Mouse (Mus musculus) c-Kit-positive CD71-positive TER-119-negative erythroid progenitor cells, embryonic 14.5 days (primary cell): ENCODE measurements around the gene Ethe1.
"Not testable (repeated sequence)": the region's sequence is repeated elsewhere in the genome, so short reads cannot be mapped to it uniquely, and the experiment has no call there.

ENCODE experiments used
- DNase-seq: peaks from one replicate; pipeline ENCODE4 v3.0.0-alpha.2; 2013; ENCODE audit warnings: low read depth

Ethe1 gene

DNA sequence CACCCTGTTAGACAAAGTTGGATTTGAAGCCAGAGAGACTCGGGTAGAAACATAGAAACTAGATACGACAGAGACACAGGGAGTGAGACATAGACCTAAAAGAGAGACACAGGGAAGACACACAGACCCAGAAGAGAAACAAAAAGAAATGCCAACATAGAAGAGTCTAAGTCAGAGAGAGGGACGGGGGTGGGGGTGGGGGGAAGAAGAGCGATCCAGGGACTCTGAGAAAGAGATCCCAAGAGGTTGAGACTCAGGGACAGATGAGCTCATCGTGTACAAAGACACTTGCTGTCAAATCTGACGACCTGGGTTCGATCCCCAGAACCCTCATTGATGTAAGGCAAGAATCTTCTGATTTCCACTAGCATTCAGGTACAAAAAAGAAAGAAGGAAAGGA, 24.4 kb downstream of the Ethe1 start:
- no peak for DNase-seq

DNA sequence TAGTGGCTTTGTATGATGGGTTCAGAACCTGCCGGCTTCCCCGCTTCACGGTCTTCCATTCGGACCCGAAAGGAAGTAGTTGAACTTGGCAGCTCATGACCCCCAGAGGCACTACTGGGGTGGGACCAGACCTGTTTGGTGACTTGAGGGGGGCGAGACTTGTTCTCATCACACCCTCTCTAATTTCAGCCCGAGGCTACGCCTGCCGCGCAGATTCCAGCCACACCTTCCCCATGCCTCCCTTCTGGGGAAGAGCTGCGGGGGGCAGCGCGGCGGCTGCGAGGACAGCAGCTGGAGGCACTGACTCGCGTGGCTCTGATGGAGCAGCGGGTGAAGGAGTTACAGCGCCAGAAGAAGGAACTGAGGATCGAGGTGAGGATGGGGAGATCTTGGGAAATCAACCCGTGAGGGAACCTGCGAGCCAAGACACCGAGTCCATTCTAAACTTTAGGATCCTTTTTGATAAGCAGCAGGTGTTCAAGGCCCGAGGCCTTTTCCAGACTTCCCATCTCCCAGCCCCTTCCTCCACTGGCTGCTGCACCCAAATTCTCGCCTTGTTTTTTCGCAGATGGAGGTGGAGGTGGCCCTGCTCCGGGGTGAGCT, 25.1 kb downstream of the Ethe1 start:
- DNase-seq = no peak

DNA sequence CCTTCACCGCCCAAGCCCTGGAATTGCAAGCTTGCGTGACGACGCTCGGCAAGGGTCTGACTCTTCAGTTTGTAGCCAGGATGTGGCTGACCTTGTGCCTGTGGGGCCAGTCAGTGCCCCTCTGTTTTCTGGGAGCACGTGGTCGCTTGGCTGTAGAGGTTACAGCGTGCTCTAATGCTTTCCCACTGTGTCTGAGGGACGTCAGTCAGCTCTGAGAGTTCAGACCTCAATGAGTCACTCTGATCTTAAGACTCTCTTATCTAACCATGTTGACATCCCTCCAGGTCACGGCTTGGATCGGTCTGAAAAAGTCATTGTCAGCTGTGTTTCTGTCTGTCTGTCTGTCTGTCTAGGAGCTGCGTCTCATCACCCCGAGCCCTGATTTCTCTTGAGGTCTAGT, 27.5 kb downstream of the Ethe1 start:
- DNase-seq = no peak

GRCm38 (mm10) chr7:24617763-24618162, 30.4 kb downstream of the Ethe1 start:
- no peak for DNase-seq

- not testable (repeated sequence) for DNase-seq
Measured at GRCm38 (mm10) chr7:24618374-24618773, 31.0 kb downstream of the Ethe1 start.

GRCm38 (mm10) chr7:24619671-24620397, 32.5 kb downstream of the Ethe1 start:
- no peak for DNase-seq

DNA sequence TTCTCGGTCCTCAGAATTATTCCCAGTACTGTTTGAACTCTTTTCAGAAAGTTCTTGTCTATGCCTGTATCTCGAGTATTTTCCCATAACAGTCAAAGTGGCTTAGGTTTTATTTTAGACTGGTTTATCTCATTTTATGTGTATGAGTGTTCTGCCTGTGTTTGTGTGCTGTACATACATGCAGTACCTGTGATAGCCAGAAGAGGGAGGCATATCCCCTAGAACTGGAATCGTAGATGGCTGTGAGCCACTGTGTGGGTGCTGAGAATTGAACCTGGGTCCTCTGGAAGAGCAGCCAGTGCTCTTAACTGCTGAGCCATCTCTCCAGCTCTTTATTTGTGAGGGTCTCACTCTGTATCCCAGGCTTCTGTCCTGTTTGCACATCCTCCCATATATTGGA, 33.9 kb downstream of the Ethe1 start:
- DNase-seq = no peak

GRCm38 (mm10) chr7:24622967-24623366, 35.6 kb downstream of the Ethe1 start:
- no peak for DNase-seq

DNA sequence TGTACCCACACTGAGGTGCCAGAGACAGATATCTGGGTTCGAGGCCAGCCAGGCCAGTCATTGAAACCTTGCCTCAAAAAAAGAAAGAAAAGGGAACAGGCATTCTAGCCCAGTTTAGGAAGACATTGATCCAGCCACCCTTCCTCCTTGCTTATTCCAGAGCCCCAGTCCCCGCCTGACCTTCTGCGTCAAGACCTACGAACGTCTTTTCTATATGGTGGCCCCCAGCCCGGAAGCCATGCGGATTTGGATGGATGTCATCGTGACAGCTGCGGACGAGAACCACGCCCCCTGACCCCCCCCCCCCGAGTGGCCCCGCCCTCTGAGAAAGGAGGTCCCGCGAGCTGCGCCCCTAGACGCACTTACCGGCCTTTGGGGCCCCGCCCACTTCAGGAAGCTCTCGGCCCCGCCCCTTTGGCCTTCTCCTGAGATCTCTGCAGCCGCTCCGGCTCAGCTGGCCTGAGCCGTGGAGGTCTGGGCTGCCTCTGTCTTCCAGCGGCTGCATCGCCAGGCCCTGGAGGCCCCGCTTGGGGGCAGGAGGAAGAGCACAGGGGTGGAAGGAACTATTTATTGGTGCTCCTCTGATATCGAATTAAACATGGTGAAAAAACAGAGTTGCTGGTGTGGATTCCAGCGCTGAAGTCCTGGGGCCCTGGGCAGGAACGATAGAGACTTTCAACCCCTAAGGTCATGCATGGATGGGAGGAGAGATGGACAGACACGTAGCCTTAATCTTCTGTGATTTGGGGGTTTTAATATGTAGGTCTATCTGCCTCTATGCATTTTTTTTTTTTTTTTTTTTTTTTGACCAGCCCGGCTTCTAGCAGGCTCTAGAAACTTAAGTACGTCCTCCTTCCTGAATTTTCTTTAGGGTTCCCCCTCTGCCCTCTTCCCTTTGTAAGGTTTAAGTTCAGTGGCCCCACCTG, 41.6 kb downstream of the Ethe1 start:
- peak; percentile 76 for DNase-seq

GRCm38 (mm10) chr7:24629672-24630071, 42.3 kb downstream of the Ethe1 start:
- DNase-seq = no peak

GRCm38 (mm10) chr7:24630116-24630880, 43.0 kb downstream of the Ethe1 start:
- DNase-seq = no peak

GRCm38 (mm10) chr7:24636264-24636663, 48.9 kb downstream of the Ethe1 start, which contains the start of gene Lypd3:
Gene Lypd3, plus strand, starts transcription at chr7:24636550.
- no peak for DNase-seq

- DNase-seq = no peak
Measured at GRCm38 (mm10) chr7:24637046-24637445, 49.7 kb downstream of the Ethe1 start.

DNA sequence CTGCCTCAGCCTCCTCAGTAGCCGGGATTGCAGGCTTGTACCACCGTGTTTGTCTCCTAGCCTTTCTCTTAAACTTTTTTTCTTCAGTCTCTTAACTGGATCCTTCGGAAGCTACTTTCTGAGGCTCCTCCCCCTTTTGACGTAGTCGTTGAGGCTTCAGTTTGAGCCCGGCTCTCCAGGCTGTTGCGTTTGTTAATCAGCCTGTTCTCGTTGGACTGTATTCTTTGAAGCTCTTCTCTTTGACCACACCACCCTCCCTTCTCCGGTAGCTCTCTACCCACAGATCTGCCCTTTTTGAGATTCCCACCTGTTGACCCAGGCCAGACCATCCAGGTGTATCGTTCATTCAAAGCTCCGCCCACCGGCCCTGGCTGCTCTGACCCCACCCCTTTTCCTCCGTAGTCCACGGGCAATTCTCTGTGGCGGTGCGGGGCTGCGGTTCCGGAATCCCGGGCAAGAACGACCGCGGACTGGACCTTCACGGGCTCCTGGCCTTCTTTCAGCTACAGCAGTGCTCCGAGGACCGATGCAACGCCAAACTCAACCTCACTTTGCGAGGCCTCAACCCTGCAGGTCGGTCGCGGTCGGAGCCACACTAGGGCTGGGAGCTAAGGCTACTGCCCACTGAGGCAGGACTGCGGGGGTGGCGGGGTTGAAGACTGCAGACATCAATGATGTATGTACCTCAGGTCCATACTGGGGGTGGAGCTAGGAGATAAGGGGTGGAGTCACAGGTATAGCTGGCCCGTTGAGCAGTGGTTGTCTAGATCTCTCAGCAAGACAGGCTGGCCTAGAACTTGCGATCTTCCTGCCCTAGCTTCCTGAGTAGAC, 50.9 kb downstream of the Ethe1 start:
- peak; percentile 63 for DNase-seq

DNA sequence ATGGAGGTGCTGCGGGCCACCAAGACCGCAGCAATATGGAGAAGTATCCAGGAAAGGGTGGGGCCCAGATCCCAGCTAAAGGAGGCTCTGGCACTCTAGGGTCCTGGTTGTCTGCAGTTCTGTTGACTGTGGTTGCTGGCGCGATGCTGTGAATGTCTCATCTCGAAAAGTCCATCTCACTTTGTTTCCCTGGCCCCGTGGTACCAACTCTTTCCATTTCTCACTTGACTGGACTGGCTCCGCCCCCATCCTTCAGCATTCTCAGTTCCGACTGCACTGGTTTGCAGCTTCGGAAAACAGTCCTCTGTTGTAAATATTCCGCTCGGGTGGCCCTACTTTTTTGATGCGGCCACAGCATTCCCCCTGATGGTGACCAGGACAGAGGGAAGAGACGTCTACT, 53.1 kb downstream of the Ethe1 start:
- DNase-seq = no peak

GRCm38 (mm10) chr7:24642491-24642890, 55.1 kb downstream of the Ethe1 start:
- DNase-seq = no peak

- DNase-seq = no peak
Measured at GRCm38 (mm10) chr7:24644492-24644891, 57.1 kb downstream of the Ethe1 start.

GRCm38 (mm10) chr7:24644996-24645395, 57.7 kb downstream of the Ethe1 start:
- no peak for DNase-seq

- DNase-seq = no peak
Measured at GRCm38 (mm10) chr7:24646486-24646885, 59.1 kb downstream of the Ethe1 start.

- no peak for DNase-seq
Measured at GRCm38 (mm10) chr7:24653681-24654080, 66.3 kb downstream of the Ethe1 start.
